Mouse (Mus musculus) ES-CJ7 (cell line): ENCODE results near the gene Gabra1.

Experiments
- DNase-seq: peaks from one replicate; pipeline ENCODE4 v3.0.0; 2011; ENCODE audit warnings: low read depth, low spot score

The Gabra1 gene

GRCm38 (mm10) chr11:42182825-42183152 lies at the start of gene Gabra1:
Gene Gabra1, minus strand, starts transcription at chr11:42182930.
- DNase-seq: peak; percentile 35

- DNase-seq: peak; percentile 39
Measured at GRCm38 (mm10) chr11:42181973-42182824, 531 bp downstream of the Gabra1 start.

GRCm38 (mm10) chr11:42181426-42181825 lies 1.3 kb downstream of the Gabra1 start:
- no peak for DNase-seq

- DNase-seq: no peak
Measured at GRCm38 (mm10) chr11:42179535-42179934, 3.2 kb downstream of the Gabra1 start.

- no peak for DNase-seq
Measured at GRCm38 (mm10) chr11:42178296-42178695, 4.4 kb downstream of the Gabra1 start.

- no peak for DNase-seq
Measured at GRCm38 (mm10) chr11:42151396-42151795, 31.3 kb downstream of the Gabra1 start.

GRCm38 (mm10) chr11:42116931-42117330 lies 65.8 kb downstream of the Gabra1 start:
- no peak for DNase-seq

- peak; percentile 56 for DNase-seq
Measured at GRCm38 (mm10) chr11:42110051-42110450, 72.7 kb downstream of the Gabra1 start.

GRCm38 (mm10) chr11:42109627-42110026 lies 73.1 kb downstream of the Gabra1 start:
- peak; percentile 92 for DNase-seq

GRCm38 (mm10) chr11:42095556-42095955 lies 87.2 kb downstream of the Gabra1 start:
- peak; percentile 91 for DNase-seq
